Mouse (Mus musculus): Measurements from ENCODE around the gene Abcc8.

The Abcc8 gene

DNA sequence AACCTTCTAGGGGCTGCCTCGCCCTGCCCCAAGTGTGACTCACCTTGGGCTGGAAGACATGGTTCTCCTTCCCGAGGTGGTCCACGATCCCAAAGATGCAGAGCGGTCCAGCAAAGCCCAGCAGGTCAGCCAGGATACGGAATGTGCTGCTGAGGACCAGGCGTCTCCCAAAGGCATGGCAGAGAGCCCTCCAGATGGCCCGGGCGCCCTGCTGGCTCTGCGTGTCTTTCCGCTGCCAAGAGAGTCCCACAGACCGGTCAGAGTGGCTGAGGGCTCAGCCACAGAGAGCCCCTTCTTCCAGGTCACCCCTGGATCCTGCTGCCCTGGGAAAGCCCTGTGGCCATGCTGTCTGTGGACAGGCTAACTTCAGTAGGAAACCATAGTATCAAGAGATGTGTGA, 14.0 kb downstream of the Abcc8 start:
- TF ChIP-seq GATA4 (IDR thresholded peaks at IDR 0.05; ENCODE audit: insufficient replicate concordance, low read length): no peak

- no peak for TF ChIP-seq GATA4 (IDR thresholded peaks at IDR 0.05; ENCODE audit: insufficient replicate concordance, low read length)
Observed at GRCm38 (mm10) chr7:46162731-46163130, 17.1 kb downstream of the Abcc8 start.

- TF ChIP-seq GATA4 (IDR thresholded peaks at IDR 0.05; ENCODE audit: insufficient replicate concordance, low read length): no peak
Observed at GRCm38 (mm10) chr7:46162132-46162727, 17.6 kb downstream of the Abcc8 start.

DNA sequence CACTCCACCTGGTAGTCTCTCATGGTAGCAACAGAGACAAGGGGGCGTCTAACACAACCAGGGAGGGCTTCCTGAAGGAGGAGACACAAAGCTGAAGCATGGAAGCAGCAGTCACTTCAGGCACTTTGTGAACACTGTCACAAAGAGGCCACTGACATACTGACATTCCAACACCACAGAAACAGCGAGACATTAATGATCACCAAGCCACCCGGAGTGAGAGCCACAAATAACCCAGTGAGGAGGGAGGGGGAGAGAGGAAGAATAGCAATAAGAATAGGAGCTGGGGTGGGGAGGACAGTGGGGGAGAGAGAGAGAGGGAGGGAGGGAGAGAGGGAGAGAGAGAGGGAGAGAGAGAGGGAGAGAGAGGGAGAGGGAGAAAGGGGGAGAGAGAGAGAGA, 18.2 kb downstream of the Abcc8 start:
- TF ChIP-seq GATA4 (IDR thresholded peaks at IDR 0.05; ENCODE audit: insufficient replicate concordance, low read length): no peak

DNA sequence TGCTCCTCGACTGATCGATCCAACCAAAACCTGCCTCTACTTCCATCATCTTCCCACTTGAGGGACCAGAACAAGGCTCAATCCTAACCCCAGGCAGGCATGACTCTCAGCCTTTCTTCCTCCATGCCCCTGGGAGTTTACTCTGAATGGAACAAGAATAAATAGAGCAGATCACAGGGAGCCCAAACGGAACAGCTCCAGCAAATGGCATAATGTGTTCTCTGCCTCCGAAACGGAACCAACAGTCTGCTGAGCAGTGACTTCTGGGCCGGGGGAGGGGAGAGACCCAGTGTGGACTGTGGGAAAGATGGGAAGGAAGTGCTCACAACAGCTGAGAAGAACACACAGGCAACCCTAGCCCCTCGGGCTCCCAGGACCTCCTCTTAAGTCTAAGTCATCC, 22.1 kb downstream of the Abcc8 start:
- no peak for TF ChIP-seq GATA4 (IDR thresholded peaks at IDR 0.05; ENCODE audit: insufficient replicate concordance, low read length)

DNA sequence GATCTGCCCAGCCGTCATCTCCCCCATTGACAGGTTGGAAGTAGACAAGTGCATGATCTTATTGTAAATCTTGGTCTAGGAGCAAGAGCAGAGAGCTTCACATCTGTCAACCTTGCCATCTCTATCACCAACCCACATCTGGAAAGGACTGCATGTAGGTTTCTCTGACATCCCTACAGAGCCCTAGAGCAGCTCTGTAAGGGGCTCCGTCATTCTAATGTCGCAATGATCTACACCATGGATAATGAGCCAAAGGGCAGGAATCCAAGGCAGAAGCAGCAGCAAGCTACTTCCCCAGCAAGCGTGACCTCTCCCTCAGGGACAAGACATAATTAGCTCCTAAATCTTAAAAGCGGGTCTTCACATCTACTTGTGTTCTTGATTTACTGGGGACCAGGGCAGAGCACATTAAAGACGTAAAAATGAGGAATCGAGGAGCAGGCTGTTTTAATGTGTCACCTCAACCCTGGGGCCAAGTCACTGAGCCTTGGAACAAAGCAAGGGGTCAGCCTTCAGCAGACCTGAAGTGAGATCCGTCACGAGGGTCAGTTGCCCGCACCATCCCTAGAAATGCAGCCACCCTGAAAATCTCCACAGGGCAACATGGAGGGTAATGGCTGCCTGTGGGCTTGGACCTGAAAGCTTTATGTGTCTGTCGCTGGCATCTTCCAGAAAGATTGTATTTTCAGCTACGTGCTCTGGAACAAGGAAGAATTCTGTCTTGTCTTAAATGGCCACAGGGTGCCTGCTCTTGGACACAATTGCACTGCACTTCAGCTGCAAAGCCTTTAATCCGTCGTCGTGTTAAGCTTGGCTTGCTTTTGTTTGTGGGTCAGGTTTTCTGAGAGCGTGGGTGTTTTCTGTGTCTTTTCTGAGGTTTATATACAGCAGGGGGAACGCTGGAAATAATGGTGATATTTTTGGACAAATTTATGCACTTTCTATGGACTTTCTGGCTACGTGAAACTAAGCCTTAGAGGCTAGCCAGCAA, 25.0 kb downstream of the Abcc8 start:
- TF ChIP-seq GATA4 (IDR thresholded peaks at IDR 0.05; ENCODE audit: insufficient replicate concordance, low read length): no peak

DNA sequence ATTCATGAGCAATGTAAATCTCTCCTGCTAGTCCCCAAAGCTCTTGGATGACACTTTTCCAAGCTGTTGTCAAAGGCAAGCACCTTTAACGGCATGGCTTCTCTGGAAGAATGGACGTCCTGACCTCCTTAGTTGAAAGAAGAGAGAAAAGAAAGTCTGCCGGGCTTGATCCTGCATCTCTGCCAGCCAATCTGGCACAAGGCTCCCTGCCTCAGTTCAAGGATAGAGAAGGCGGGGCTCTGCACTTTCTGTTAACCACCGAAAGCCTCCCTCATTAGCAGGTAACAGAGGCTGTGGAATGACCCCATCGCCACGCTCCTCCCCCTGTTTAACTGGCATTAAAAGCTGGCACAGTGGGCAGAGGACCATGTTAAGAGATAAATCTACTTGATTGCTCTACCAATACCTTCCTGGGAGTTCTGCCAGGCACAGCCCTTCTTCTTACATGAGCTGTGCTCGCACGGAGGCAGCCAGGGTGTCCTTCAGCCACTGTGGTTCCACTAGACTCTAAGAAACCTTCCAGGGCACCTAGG, 26.9 kb downstream of the Abcc8 start:
- no peak for TF ChIP-seq GATA4 (IDR thresholded peaks at IDR 0.05; ENCODE audit: insufficient replicate concordance, low read length)

DNA sequence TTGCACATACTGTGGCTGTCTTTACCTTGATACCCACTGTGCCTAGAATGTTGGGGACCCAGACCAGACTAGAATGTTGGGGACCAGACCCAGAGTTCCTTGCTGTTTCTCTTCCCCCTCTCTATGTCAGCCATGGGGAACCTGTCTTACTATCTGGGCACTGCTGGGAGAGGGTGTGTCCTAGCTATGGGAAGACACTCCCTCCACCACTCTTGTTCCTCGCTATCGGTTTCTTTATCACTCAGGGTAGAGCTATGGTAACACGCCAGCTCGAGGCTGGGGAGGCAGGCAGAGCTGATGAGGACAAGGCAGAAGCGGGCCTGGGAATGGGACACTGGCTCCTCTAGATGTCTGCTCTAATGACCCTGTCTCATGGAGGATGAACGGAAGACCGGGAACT, 32.4 kb downstream of the Abcc8 start:
- no peak for TF ChIP-seq GATA4 (IDR thresholded peaks at IDR 0.05; ENCODE audit: insufficient replicate concordance, low read length)

DNA sequence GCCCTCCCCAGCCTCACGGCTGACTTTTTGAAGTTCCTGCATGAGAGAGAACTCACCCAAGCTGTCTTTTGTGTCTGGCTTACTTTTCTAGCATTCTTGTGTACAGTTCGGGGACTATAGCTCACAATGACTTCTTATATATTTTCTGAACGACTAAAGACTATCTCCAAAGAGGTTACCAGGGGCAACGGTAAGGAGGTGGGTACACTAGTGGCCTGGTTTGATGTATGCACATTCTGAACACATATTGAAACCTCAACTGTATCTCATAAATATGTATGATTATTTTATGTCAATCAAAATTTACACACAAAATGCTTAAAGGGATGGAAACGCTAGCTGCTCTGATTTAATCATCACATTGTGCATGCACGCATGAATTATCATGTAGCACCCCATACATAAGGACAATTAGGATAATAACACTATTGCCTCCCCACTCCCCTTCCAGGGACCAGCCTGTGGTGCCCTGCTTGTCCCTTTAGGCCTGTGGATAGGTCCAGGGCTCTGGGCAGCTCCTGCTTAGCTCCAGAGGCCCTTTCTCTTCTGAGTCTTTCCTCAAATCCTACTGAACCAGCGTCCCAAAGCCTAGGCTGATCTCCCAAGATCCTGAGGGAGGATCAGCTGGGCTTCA, 33.0 kb downstream of the Abcc8 start:
- TF ChIP-seq GATA4 (IDR thresholded peaks at IDR 0.05; ENCODE audit: insufficient replicate concordance, low read length): no peak

GRCm38 (mm10) chr7:46144061-46144460, 35.8 kb downstream of the Abcc8 start:
- TF ChIP-seq GATA4 (IDR thresholded peaks at IDR 0.05; ENCODE audit: insufficient replicate concordance, low read length): no peak

DNA sequence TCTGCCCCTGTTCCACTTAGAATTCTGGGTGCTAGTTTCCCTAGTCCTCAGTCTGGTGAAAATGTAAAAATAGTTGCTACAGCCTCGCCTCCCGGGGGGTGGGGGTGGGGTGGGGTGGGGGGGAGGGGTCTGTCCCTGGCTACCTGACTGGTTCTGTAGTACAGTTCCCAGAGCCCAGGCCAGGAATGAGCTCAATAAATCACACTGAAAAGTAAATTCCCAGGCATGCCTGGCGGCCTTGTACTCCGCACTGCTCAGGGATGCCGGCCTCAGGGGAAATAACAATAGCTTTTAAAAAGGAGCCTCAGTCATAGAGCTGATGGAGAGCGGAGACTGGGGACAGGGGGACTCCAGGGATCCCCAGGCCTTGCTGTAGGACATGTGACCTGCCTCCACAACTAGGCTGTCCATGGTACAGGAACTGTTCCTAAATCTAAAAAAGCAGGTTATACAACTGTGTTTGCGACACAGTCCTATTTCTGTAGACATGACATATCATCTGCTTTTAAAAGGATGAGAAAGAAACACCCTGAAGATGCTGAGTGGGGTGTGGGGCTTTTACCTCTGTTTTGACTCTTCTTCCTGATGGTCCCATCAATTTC, 41.4 kb downstream of the Abcc8 start:
- TF ChIP-seq GATA4 (IDR thresholded peaks at IDR 0.05; ENCODE audit: insufficient replicate concordance, low read length): no peak

- TF ChIP-seq GATA4 (IDR thresholded peaks at IDR 0.05; ENCODE audit: insufficient replicate concordance, low read length): no peak
Observed at GRCm38 (mm10) chr7:46133858-46134257, 46.0 kb downstream of the Abcc8 start.

DNA sequence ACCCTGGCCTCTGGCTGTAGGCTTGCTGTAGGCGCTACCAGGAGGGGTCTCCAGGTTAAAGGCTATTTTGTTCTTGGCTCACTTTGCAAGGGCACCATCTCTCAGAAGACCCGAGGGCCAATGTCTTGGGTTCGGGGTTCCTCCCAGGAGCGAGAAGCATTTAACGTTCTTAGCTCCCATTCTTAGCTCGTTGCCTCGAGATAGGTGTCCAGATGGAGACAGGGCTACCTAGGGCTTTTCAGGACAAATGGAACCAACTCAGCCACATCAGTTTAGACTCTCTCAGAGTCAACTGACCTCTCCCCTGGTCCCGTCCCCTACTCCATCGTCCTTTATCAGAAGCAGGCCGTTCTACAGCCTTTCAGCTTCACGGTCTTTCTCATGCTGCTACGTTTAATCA, 47.6 kb downstream of the Abcc8 start:
- no peak for TF ChIP-seq GATA4 (IDR thresholded peaks at IDR 0.05; ENCODE audit: insufficient replicate concordance, low read length)

GRCm38 (mm10) chr7:46131806-46132205, 48.0 kb downstream of the Abcc8 start:
- TF ChIP-seq GATA4 (IDR thresholded peaks at IDR 0.05; ENCODE audit: insufficient replicate concordance, low read length): no peak

GRCm38 (mm10) chr7:46131266-46131665, 48.6 kb downstream of the Abcc8 start:
- no peak for TF ChIP-seq GATA4 (IDR thresholded peaks at IDR 0.05; ENCODE audit: insufficient replicate concordance, low read length)
